Mouse (Mus musculus): ENCODE data around the gene Nsun3.

GRCm38 (mm10) chr16:62734359-62734758 is 52.3 kb downstream of the Nsun3 start:
- no peak for TF ChIP-seq CTCF (IDR thresholded peaks at IDR 0.05; ENCODE audit: extremely low read depth, insufficient read length, insufficient replicate concordance, low read depth, low read length)
- no peak for TF ChIP-seq POLR2A (IDR thresholded peaks at IDR 0.05; ENCODE audit: low read depth, low read length)
